Mouse (Mus musculus): ENCODE measurements around the gene Pex1. TPM values are rescaled to one million over a fixed set of nuclear protein-coding genes. Genes with fewer than 3 reads are reported as not detected.

The Pex1 gene
- polyA plus RNA-seq, 1 experiment from 2014 or later, result 16.6 TPM

DNA sequence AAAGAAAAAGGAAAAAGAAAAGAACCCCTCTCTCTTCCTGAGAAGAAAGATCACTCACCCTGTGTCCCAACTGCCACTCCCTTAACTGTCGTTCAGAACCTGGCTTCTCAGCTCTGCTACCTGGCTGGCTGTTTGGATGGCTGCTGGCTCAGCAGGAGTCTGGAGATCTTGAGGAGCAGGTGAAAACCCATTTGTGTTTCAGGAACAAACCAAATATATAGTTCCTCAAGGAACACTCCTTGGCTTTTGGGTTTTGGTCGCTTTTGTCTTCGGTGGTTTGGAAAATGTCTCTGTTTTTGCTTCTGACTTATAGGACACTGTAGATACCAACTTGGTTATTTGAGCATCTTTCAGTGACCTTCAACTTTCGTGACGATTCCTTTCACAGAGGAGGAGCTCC lies 61.2 kb downstream of the Pex1 start, which contains the start of gene Gatad1:
Gene Gatad1, minus strand, starts transcription at position 101 of the 400 bp plus-strand sequence.
- Histone ChIP-seq H3K4me3 (ENCODE audit: low read depth, low read length) (no peak within 1 kb of the TSS), H3K9me3 (ENCODE audit: control insufficient read depth, low read length) (no peaks in the 10 kb centered on the region), H3K27me3 (ENCODE audit: control insufficient read depth, insufficient read depth, low read length) (no peaks in the 10 kb centered on the region), H3K9ac (ENCODE audit: low read length) (no peak within 1 kb of the TSS), H3K36me3 (ENCODE audit: control insufficient read depth, insufficient read depth, low read length) (no peaks in the 10 kb centered on the region), H3K4me1 (replicated peaks; ENCODE audit: control insufficient read depth, insufficient read depth, low read length) (no peaks in the 10 kb centered on the region), H3K27ac (ENCODE audit: low read depth, low read length) (no peak within 1 kb of the TSS), H3K4me2 (ENCODE audit: low read depth, low read length, severe bottlenecking) (no peak within 1 kb of the TSS)
- no peak for ATAC-seq (replicated peaks; ENCODE audit: low FRiP score)
- WGBS, result 79% methylated on average over 5 of the region's 5 CpGs
- DNase-seq (ENCODE audit: low spot score), result no peak

DNA sequence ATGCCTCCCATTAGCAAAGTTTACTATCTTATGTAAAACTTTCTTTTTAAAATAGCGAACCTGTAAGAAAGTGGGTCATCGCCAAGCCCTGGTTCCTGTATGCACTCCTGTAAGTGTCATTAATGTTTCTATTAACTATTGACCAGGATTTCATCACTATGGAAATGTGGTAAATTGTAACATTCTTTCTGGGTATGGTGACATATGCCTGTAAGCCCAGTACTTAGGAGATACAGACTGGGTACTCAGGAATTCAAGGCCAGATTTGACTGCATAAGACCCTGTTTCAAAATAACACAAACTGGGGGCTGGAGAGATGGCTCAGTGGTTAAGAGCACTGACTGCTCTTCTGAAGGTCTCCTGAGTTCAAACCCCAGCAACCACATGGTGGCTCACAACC lies 69.4 kb downstream of the Pex1 start:
- Histone ChIP-seq H3K9me3 (ENCODE audit: control insufficient read depth, low read length) (no peaks in the 10 kb centered on the region), H3K27me3 (ENCODE audit: control insufficient read depth, insufficient read depth, low read length) (no peaks in the 10 kb centered on the region), H3K9ac (ENCODE audit: low read length) (no peak overlapping the region), H3K27ac (ENCODE audit: low read depth, low read length) (no peak overlapping the region), H3K4me3 (ENCODE audit: low read depth, low read length) (no peak overlapping the region), H3K4me1 (replicated peaks; ENCODE audit: control insufficient read depth, insufficient read depth, low read length) (no peaks in the 10 kb centered on the region), H3K4me2 (ENCODE audit: low read depth, low read length, severe bottlenecking) (no peak overlapping the region), H3K36me3 (ENCODE audit: control insufficient read depth, insufficient read depth, low read length) (no peaks in the 10 kb centered on the region)
- DNase-seq (ENCODE audit: low spot score) (no peak), ATAC-seq (replicated peaks; ENCODE audit: low FRiP score) (no peak)
- 90% methylated on average over 2 of the region's 2 CpGs for WGBS

DNA sequence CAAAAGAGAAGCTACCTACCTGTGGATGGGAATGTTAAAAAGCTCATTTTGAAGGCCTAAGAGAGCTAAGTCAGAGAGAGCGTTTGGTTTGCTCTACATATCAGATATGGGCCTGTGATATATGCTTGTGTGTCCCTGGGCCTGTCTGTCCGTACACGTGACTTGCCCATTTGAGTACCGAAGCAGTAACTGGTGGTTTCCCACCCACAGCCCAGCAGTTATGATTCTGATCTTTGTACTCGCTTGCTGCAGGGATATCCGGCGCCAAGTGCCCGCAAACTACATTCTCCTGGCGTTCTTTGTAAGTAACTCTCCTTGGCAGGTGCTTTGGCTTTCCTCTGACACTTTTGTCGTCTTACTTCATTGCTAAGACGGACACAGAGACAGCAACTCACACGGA lies 70.7 kb downstream of the Pex1 start:
- no peak overlapping the region for H3K4me2 ChIP-seq (ENCODE audit: low read depth, low read length, severe bottlenecking)
- H3K27me3 ChIP-seq (ENCODE audit: control insufficient read depth, insufficient read depth, low read length), result no peaks in the 10 kb centered on the region
- H3K9me3 ChIP-seq (ENCODE audit: control insufficient read depth, low read length), result no peaks in the 10 kb centered on the region
- DNase-seq (ENCODE audit: low spot score) (no peak), ATAC-seq (replicated peaks; ENCODE audit: low FRiP score) (no peak)
- WGBS, result 90% methylated on average over 12 of the region's 12 CpGs
- no peaks in the 10 kb centered on the region for H3K4me1 ChIP-seq (replicated peaks; ENCODE audit: control insufficient read depth, insufficient read depth, low read length)
- H3K9ac ChIP-seq (ENCODE audit: low read length), result no peak overlapping the region
- H3K4me3 ChIP-seq (ENCODE audit: low read depth, low read length), result no peak overlapping the region
- no peak overlapping the region for H3K27ac ChIP-seq (ENCODE audit: low read depth, low read length)
- no peaks in the 10 kb centered on the region for H3K36me3 ChIP-seq (ENCODE audit: control insufficient read depth, insufficient read depth, low read length)

DNA sequence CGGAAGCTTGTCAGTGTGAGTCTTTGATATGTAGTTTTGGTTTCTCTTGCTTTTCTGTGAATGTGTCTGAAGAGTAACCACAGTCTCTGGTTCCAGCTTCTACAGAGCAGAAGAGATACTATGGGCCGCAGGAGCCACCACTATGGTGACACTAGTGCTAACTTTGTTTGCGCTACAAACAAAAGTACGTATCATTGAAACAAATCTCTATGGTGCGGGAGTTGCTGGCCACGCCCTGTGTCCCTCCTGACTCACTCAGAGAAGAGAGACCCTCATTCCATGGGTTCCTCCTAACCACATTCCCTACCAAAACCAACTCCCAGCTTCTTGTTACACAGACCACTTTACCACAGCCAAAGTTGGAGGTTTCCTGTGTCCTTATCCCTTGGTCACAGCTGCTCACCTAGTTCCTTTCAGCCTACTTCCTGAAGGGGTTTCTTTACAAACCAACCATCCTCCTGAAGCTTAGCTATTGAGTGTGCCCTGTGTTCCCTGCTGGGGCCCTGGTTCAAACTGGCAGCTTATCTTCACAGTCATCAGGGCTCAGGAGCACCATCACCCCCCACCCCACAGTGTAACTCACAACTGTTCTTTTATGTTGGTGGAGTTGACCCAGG lies 74.2 kb downstream of the Pex1 start:
- 87% methylated on average over 6 of the region's 6 CpGs for WGBS
- H3K27ac ChIP-seq (ENCODE audit: low read depth, low read length), result no peak overlapping the region
- no peaks in the 10 kb centered on the region for H3K36me3 ChIP-seq (ENCODE audit: control insufficient read depth, insufficient read depth, low read length)
- no peak overlapping the region for H3K4me2 ChIP-seq (ENCODE audit: low read depth, low read length, severe bottlenecking)
- H3K9me3 ChIP-seq (ENCODE audit: control insufficient read depth, low read length), result no peaks in the 10 kb centered on the region
- H3K9ac ChIP-seq (ENCODE audit: low read length), result no peak overlapping the region
- ATAC-seq (replicated peaks; ENCODE audit: low FRiP score) (no peak), DNase-seq (ENCODE audit: low spot score) (no peak)
- no peaks in the 10 kb centered on the region for H3K27me3 ChIP-seq (ENCODE audit: control insufficient read depth, insufficient read depth, low read length)
- no peak overlapping the region for H3K4me3 ChIP-seq (ENCODE audit: low read depth, low read length)
- H3K4me1 ChIP-seq (replicated peaks; ENCODE audit: control insufficient read depth, insufficient read depth, low read length), result no peaks in the 10 kb centered on the region

Small RNA genes within 50 kb of the gene (microRNA-seq; reads per million reads assigned to microRNA genes)
- not detected for gene Gm26238 (ENCODE audit: insufficient number of aligned reads)

Other genes starting within 250 kb of the Pex1 start
- 37.9 and 43.7 TPM in 2 replicates for gene Fam133b, start 52.2 kb upstream of the Pex1 start, polyA plus RNA-seq (2014; fragmentation: Nextera tagmentation; extraction: Ambion mirVana)
- gene 1700109H08Rik, start 24.5 kb upstream of the Pex1 start, polyA plus RNA-seq (2014; fragmentation: Nextera tagmentation; extraction: Ambion mirVana), result 3.9 and 4.9 TPM in 2 replicates
- gene Rbm48, start 519 bp downstream of the Pex1 start, polyA plus RNA-seq (2014; fragmentation: Nextera tagmentation; extraction: Ambion mirVana), result 14.3 and 15.9 TPM in 2 replicates
- gene Tmbim7, start 55.1 kb downstream of the Pex1 start, polyA plus RNA-seq (2014; fragmentation: Nextera tagmentation; extraction: Ambion mirVana), result not detected in 2 replicates
- 75.4 and 79.5 TPM in 2 replicates for gene Gatad1, start 61.1 kb downstream of the Pex1 start, polyA plus RNA-seq (2014; fragmentation: Nextera tagmentation; extraction: Ambion mirVana)
- 17.0 and 18.3 TPM in 2 replicates for gene Ankib1, start 206.9 kb downstream of the Pex1 start, polyA plus RNA-seq (2014; fragmentation: Nextera tagmentation; extraction: Ambion mirVana)
- 68.1 and 81.7 TPM in 2 replicates for gene Krit1, start 207.1 kb downstream of the Pex1 start, polyA plus RNA-seq (2014; fragmentation: Nextera tagmentation; extraction: Ambion mirVana)
- gene Lrrd1, start 249.1 kb downstream of the Pex1 start, polyA plus RNA-seq (2014; fragmentation: Nextera tagmentation; extraction: Ambion mirVana), result 0.09 and 0.16 TPM in 2 replicates

All from forebrain, embryonic 11.5 days (tissue).